Mouse (Mus musculus) erythroblast, embryonic 14.5 days (primary cell): ENCODE measurements at regions not wholly inside any gene's neighbourhood (a gene's known extent, or its start where the extent isn't known, plus 50 kb on each side); places are given as distances from the start of the nearest gene placed in this dataset.

ENCODE experiments used
- GATA1 ChIP-seq: IDR thresholded peaks from 2 replicates; pipeline ENCODE4 v1.6.1; 2012; ENCODE audit warnings: low read length, inconsistent platforms, mixed read lengths
- TAL1 ChIP-seq: IDR thresholded peaks from 3 replicates; pipeline ENCODE4 v1.6.1; 2012; ENCODE audit warnings: low read length, inconsistent platforms, mixed read lengths

DNA sequence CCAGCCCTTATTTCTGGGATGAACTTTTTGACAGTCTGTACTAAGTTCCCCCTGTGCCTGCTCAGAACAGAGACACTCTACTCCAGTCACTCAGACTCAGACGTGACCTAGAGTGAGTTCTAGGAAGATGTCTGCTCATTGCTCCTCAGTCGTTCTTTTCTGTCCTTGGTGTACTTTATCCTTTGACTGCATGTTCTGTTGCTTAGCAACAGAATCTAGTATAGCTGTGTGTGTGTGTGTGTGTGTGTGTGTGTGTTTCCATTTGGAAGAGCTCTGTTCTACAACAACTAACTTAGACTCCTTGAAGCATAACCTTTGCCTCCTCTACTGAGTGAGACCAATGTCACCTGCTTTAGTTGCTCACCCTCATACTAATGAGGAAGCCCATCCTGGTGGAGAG is 136.3 kb downstream of the Scg2 start:
- TF ChIP-seq GATA1, result no peak
- no peak for TF ChIP-seq TAL1
